Mouse (Mus musculus) frontal cortex, postnatal 25 days (tissue): ENCODE measurements at regions not wholly inside any gene's neighbourhood (a gene's known extent, or its start where the extent isn't known, plus 50 kb on each side); places are given as distances from the start of the nearest gene placed in this dataset.

Source experiments
- DNase-seq, 2 experiments: peaks; one replicate each; pipeline ENCODE4 v3.0.0; 2022; ENCODE audit warnings: low spot score in 2 of 2

- DNase-seq, result no peak
Measured at GRCm38 (mm10) chr15:25536451-25537334, 85.6 kb upstream of the Myo10 start.

- no peak for DNase-seq
Measured at GRCm38 (mm10) chr15:25539344-25540176, 82.8 kb upstream of the Myo10 start.

GRCm38 (mm10) chr15:25542382-25542781, 79.9 kb upstream of the Myo10 start:
- DNase-seq, result no peak

GRCm38 (mm10) chr15:25546185-25546584, 76.1 kb upstream of the Myo10 start:
- no peak for DNase-seq

GRCm38 (mm10) chr15:25550269-25551054, 71.9 kb upstream of the Myo10 start:
- DNase-seq, result no peak

- DNase-seq, result no peak
Measured at GRCm38 (mm10) chr15:25554945-25555344, 67.4 kb upstream of the Myo10 start.

GRCm38 (mm10) chr15:25555852-25556251, 66.5 kb upstream of the Myo10 start:
- DNase-seq, result no peak

GRCm38 (mm10) chr15:25557566-25557965, 64.8 kb upstream of the Myo10 start:
- no peak for DNase-seq

GRCm38 (mm10) chr15:25558240-25558639, 64.1 kb upstream of the Myo10 start:
- no peak for DNase-seq

- no peak for DNase-seq
Measured at GRCm38 (mm10) chr15:25563641-25564040, 58.7 kb upstream of the Myo10 start.

- no peak for DNase-seq
Measured at GRCm38 (mm10) chr15:25572495-25572894, 49.8 kb upstream of the Myo10 start.
